Mouse (Mus musculus) adipocyte (in vitro differentiated cells): ENCODE measurements around the gene Pacsin3.

Experiments
- DNase-seq: peaks from one replicate; pipeline ENCODE4 v3.0.0-alpha.2; 2016; ENCODE audit warnings: low spot score

Pacsin3 gene

GRCm38 (mm10) chr2:91255661-91256150 lies at the start of gene Pacsin3:
TSS of gene Pacsin3 (plus strand) at chr2:91255954.
- no peak for DNase-seq

- no peak for DNase-seq
Measured at GRCm38 (mm10) chr2:91206254-91206775, 49.4 kb upstream of the Pacsin3 start.

GRCm38 (mm10) chr2:91213311-91213710 lies 42.4 kb upstream of the Pacsin3 start:
- no peak for DNase-seq

- no peak for DNase-seq
Measured at GRCm38 (mm10) chr2:91217032-91217431, 38.7 kb upstream of the Pacsin3 start.

- no peak for DNase-seq
Measured at GRCm38 (mm10) chr2:91220501-91220900, 35.3 kb upstream of the Pacsin3 start.

GRCm38 (mm10) chr2:91223614-91224013 lies 32.1 kb upstream of the Pacsin3 start:
- DNase-seq, result peak; percentile 53

GRCm38 (mm10) chr2:91229735-91230134 lies 26.0 kb upstream of the Pacsin3 start:
- DNase-seq, result no peak

- DNase-seq, result peak; percentile 98
Measured at GRCm38 (mm10) chr2:91236601-91237510, 18.9 kb upstream of the Pacsin3 start, which contains the start of gene Ddb2. TSS of gene Ddb2 (minus strand) at chr2:91236982.

- peak; percentile 69 for DNase-seq
Measured at GRCm38 (mm10) chr2:91237511-91238080, 18.2 kb upstream of the Pacsin3 start.

- no peak for DNase-seq
Measured at GRCm38 (mm10) chr2:91242547-91242946, 13.2 kb upstream of the Pacsin3 start.

GRCm38 (mm10) chr2:91243416-91243815 lies 12.3 kb upstream of the Pacsin3 start:
- no peak for DNase-seq

- DNase-seq, result no peak
Measured at GRCm38 (mm10) chr2:91244557-91245228, 11.1 kb upstream of the Pacsin3 start.

GRCm38 (mm10) chr2:91248366-91248765 lies 7.4 kb upstream of the Pacsin3 start:
- no peak for DNase-seq

GRCm38 (mm10) chr2:91252001-91252400 lies 3.8 kb upstream of the Pacsin3 start:
- no peak for DNase-seq

GRCm38 (mm10) chr2:91252512-91252911 lies 3.2 kb upstream of the Pacsin3 start:
- DNase-seq, result no peak

- no peak for DNase-seq
Measured at GRCm38 (mm10) chr2:91254725-91255380, 901 bp upstream of the Pacsin3 start.

GRCm38 (mm10) chr2:91256256-91257125 lies 737 bp downstream of the Pacsin3 start:
- no peak for DNase-seq

GRCm38 (mm10) chr2:91257126-91257980 lies 1.6 kb downstream of the Pacsin3 start:
- DNase-seq, result peak; percentile 84

GRCm38 (mm10) chr2:91258054-91258453 lies 2.3 kb downstream of the Pacsin3 start:
- DNase-seq, result no peak

GRCm38 (mm10) chr2:91258830-91259229 lies 3.1 kb downstream of the Pacsin3 start:
- no peak for DNase-seq
